Mouse (Mus musculus) heart, embryonic 14.5 days (tissue): ENCODE results near the gene Erf. TPM values are rescaled to one million over a fixed set of nuclear protein-coding genes. Genes with fewer than 3 reads are reported as not detected.
"Not testable (repeated sequence)": the region's sequence is repeated elsewhere in the genome, so short reads cannot be mapped to it uniquely, and the experiment has no call there.

ENCODE experiments used
- ATAC-seq: fragments of 200-750 bp; cut with Nextera tagmentation; 2 replicates; pipeline ENCODE4 v1.8.0; 2017; ENCODE audit warnings: low read depth, moderate TSS enrichment; ENCODE audit not compliant: insufficient number of reproducible peaks, insufficient read depth, low FRiP score
- H3K27ac ChIP-seq, 2 experiments: fragments of 200-500 bp in 1 of 2; fragments of 300-500 bp in 1 of 2; sonication (generic) in 1 of 2; replicated peaks in 1 of 2; 2 replicates each; pipeline ENCODE4 v1.5.1; 2012 to 2014; ENCODE audit warnings: low read depth in 2 of 2, low read length in 2 of 2, control low read depth in 1 of 2, mild to moderate bottlenecking in 1 of 2, mixed read lengths in 1 of 2; ENCODE audit not compliant: control insufficient read depth in 1 of 2, insufficient read depth in 1 of 2
- H3K27me3 ChIP-seq: fragments of 300-500 bp; sonication (generic); 2 replicates; pipeline ENCODE4 v1.6.1; 2014; ENCODE audit warnings: mild to moderate bottlenecking, low read length, control low read depth; ENCODE audit not compliant: control insufficient read depth, insufficient read depth
- H3K36me3 ChIP-seq: fragments of 300-500 bp; sonication (generic); 2 replicates; pipeline ENCODE4 v1.6.1; 2014; ENCODE audit warnings: mild to moderate bottlenecking, control low read depth, low read length, mixed read lengths; ENCODE audit not compliant: control insufficient read depth, insufficient read depth
- H3K4me1 ChIP-seq, 2 experiments: fragments of 200-500 bp in 1 of 2; fragments of 300-500 bp in 1 of 2; sonication (generic) in 1 of 2; 2 replicates each; pipeline ENCODE4 v1.6.1; 2012 to 2014; ENCODE audit warnings: low read length in 2 of 2, control low read depth in 1 of 2, mixed read lengths in 1 of 2; ENCODE audit not compliant: control insufficient read depth in 2 of 2, insufficient read depth in 2 of 2
- H3K4me2 ChIP-seq: fragments of 300-500 bp; sonication (generic); 2 replicates; pipeline ENCODE4 v1.6.1; 2014; ENCODE audit warnings: mild to moderate bottlenecking, low read length
- H3K4me3 ChIP-seq, 2 experiments: fragments of 200-500 bp in 1 of 2; fragments of 300-500 bp in 1 of 2; sonication (generic) in 1 of 2; 2 replicates each; pipeline ENCODE4 v1.5.1; 2012 to 2014; ENCODE audit warnings: low read length in 2 of 2, mild to moderate bottlenecking in 2 of 2, control low read depth in 1 of 2, low read depth in 1 of 2, moderate library complexity in 1 of 2; ENCODE audit not compliant: control insufficient read depth in 1 of 2, insufficient read depth in 1 of 2
- H3K9ac ChIP-seq: fragments of 300-500 bp; sonication (generic); 2 replicates; pipeline ENCODE4 v1.6.1; 2014; ENCODE audit warnings: mild to moderate bottlenecking, low read length
- H3K9me3 ChIP-seq: fragments of 300-500 bp; sonication (generic); 2 replicates; pipeline ENCODE4 v1.6.1; 2016; ENCODE audit warnings: low read length, control low read depth; ENCODE audit not compliant: control insufficient read depth
- WGBS: fragments of 180-500 bp; shearing (Covaris S2); extraction: QIAGEN DNeasy Blood & Tissue Kit; methylation state at CpG from one replicate; pipeline ENCODE4 v1.1.7; 2014; 5-methylcytosine and 5-hydroxymethylcytosine counted together
- polyA plus RNA-seq: library from polyadenylated mRNA; unstranded; fragments of >200 nt; fragmentation: Nextera tagmentation; extraction: Ambion mirVana; gene quantifications from 2 replicates; pipeline ENCODE4 v1.2.1, GENCODE M21; 2014

Gene Erf
- polyA plus RNA-seq, 1 experiment from 2014 or later: 17.4 TPM

DNA sequence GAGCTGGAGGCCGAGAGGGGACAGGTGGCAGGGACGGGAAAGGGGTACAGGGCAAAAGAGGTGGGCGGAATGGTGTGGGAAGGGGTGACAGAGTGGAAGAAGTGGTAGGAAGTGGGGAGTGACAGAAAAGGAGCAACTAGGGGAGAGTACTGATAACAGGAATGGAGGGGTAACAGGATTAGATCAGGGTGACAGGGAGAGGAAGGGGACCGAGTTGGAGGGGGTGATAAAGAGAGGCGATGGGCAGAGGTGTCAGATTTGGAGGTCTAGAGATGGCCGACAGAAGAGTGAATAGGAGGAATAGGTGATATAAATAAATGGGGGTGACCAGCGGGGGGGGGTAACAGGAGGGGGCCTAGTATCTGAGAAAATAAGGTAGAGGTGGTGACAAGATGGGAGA, 18.0 kb upstream of the Erf start:
- WGBS: 0% methylated on average over 7 of the region's 7 CpGs
- Histone ChIP-seq H3K36me3 (peaks cover 27% of the 10 kb centered on the region), H3K9me3 (no peaks in the 10 kb centered on the region), H3K4me1 (peaks cover 13 to 25% of the 10 kb centered on the region in 2 experiments), H3K27ac (peak overlapping the region; percentile 67 to 85), H3K4me3 (peak overlapping the region; percentile 67 to 86), H3K4me2 (peak overlapping the region; percentile 88), H3K9ac (peak overlapping the region; percentile 93), H3K27me3 (no peaks in the 10 kb centered on the region)
- ATAC-seq: no peak

DNA sequence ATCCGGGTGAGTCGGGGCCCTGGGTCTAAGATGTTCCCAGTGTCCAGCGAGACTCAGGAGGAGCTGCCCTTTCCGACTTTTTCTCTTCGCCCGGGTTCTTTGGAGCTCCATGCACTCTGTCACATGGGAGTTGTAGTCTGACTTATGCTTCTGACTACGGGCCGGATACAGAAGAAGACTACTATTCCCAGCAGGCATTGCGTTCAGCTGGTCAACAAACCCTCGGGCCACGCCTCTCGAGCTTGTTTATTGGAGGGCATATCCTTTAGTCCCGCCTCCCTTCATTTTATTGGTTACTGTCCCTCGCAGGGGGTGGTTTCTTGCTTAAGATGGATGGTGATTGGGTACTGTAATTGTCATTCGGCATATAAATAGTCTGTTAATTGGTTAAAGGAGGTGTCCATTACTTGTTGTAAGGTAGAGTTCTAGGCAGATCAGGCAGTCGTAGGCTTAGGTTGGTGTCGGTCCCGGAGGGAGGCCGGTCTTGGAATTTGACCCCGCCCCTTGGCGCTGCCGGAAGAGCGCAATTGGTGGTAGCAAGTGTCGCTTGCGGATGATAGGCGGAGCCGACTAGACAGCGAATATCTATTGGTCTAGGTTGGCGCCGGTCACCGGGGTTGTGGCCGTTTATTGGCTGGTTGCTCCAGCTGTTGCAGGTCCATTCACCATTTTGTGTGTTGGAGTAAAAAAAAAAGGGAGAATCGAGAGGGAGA, 17.3 kb upstream of the Erf start:
- Histone ChIP-seq H3K4me3 (peak overlapping the region; percentile 69 to 86), H3K4me1 (peaks cover 11 to 23% of the 10 kb centered on the region in 2 experiments)
- peak; percentile 94 for ATAC-seq

DNA sequence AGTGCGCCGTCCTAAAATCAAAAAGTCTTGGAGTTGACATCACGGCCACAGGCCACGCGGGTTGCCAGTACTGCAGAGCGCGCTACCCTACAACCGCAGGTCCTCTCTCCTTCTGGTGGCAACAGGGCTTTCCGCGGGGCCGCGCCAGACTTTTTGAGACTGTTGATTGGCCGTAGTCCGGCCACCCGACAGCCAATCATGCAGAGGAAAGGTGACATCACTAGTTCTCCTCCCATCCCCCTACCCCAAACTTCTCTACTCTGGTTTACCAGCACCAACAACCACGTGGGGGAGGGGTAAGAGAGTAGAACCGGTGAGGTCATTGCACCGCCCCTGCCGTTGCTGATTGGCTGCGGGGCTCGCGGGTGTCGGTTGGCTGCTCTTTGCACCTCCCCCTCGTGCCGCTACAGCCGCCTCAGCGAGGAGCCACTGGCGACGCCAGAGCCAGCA, 16.8 kb upstream of the Erf start, which contains the start of gene Cic:
Cic (plus strand) TSS at position 404 of the 450 bp plus-strand sequence.
- no peaks in the 10 kb centered on the region for H3K9me3 ChIP-seq

More for the DNA sequence above, 17.3 kb upstream of the Erf start:
- under 1% methylated on average over 33 of the region's 33 CpGs for WGBS
- Histone ChIP-seq H3K36me3 (peaks cover 20% of the 10 kb centered on the region), H3K9me3 (no peaks in the 10 kb centered on the region), H3K9ac (peak overlapping the region; percentile 93), H3K4me2 (peak overlapping the region; percentile 88), H3K27me3 (no peaks in the 10 kb centered on the region), H3K27ac (peak overlapping the region; percentile 90 to 92)

DNA sequence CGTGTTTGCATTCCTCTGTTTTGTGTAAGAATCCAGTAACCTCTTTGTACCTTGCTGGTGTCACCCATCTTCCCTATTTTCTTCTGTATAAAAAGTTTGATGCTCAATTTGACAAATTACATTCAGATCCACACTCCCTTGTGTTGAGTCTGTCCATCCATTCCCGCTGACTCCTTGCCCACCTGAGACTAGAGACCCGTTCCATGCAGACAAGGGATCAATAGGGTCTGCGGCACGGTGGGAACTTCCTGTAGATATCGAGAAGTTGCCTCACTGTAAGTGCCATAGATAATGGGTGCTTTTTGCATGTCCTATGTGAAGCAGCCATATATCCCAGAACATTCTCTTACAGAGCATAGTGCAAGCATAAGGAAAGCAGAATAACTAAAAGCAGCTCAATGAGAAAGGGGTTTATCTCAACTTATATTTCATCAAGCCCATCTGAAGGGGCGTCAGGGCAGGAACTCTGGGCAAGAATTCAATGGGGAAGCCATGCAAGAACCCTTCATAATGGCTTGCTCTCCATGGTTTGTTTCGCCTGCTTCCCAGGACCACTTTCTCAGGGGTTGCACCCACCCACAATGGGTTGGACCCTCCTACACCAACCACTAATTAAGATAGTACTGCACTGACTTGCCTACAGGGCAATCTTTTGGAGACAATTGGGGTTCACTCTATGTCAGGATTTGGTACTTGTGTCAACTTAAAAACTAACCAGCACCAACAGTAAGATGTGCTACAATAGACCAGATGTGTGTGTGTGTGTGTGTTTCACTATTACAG, 15.8 kb upstream of the Erf start:
- Histone ChIP-seq H3K36me3 (peaks cover 4% of the 10 kb centered on the region), H3K27ac (peak overlapping the region in 1 of 2 experiments; percentile 92; a peak in 2 of 4 replicates), H3K27me3 (no peaks in the 10 kb centered on the region), H3K4me3 (no peak overlapping the region), H3K9me3 (no peaks in the 10 kb centered on the region), H3K9ac (peak overlapping the region; percentile 81; the same call in 1 of the 2 replicates), H3K4me1 (peaks cover 11 to 23% of the 10 kb centered on the region in 2 experiments), H3K4me2 (peak overlapping the region; percentile 73)
- WGBS: 72% methylated on average over 8 of the region's 8 CpGs
- ATAC-seq: no peak

More for the DNA sequence above, 16.8 kb upstream of the Erf start, which contains the start of gene Cic:
- peak within 1 kb of the TSS; percentile 90 to 92 for H3K27ac ChIP-seq
- WGBS: under 1% methylated on average over 29 of the region's 29 CpGs
- peak within 1 kb of the TSS; percentile 69 to 86 for H3K4me3 ChIP-seq
- H3K36me3 ChIP-seq: peaks cover 14% of the 10 kb centered on the region
- peaks cover 11 to 23% of the 10 kb centered on the region in 2 experiments for H3K4me1 ChIP-seq
- peak within 1 kb of the TSS; percentile 88 for H3K4me2 ChIP-seq
- H3K9ac ChIP-seq: peak within 1 kb of the TSS; percentile 93
- no peaks in the 10 kb centered on the region for H3K27me3 ChIP-seq
- ATAC-seq: peak; percentile 84

DNA sequence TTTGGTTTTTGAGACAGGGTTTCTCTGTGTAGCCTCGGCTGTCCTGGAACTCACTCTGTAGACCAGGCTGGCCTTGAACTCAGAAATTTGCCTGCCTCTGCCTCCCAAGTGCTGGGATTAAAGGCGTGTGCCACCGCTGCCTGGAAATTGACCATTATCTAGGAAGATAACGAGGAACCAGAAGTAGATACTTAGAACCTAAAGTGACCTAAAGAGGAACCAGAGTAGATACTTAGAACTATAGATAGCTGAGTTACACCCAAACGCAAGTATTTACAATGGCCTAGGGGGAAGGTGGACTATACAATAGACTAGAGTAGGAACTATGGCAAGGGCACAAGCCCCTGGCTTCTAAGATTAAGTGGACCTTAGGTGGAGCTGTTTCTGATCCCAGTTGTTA, 15.2 kb upstream of the Erf start:
- 60% methylated on average over 5 of the region's 5 CpGs for WGBS
- H3K27me3 ChIP-seq, H3K27ac ChIP-seq, H3K4me2 ChIP-seq, H3K4me3 ChIP-seq, H3K9me3 ChIP-seq, ATAC-seq, H3K9ac ChIP-seq, H3K36me3 ChIP-seq: not testable (repeated sequence)
- H3K4me1 ChIP-seq: peaks cover 11 to 23% of the 10 kb centered on the region in 2 experiments

DNA sequence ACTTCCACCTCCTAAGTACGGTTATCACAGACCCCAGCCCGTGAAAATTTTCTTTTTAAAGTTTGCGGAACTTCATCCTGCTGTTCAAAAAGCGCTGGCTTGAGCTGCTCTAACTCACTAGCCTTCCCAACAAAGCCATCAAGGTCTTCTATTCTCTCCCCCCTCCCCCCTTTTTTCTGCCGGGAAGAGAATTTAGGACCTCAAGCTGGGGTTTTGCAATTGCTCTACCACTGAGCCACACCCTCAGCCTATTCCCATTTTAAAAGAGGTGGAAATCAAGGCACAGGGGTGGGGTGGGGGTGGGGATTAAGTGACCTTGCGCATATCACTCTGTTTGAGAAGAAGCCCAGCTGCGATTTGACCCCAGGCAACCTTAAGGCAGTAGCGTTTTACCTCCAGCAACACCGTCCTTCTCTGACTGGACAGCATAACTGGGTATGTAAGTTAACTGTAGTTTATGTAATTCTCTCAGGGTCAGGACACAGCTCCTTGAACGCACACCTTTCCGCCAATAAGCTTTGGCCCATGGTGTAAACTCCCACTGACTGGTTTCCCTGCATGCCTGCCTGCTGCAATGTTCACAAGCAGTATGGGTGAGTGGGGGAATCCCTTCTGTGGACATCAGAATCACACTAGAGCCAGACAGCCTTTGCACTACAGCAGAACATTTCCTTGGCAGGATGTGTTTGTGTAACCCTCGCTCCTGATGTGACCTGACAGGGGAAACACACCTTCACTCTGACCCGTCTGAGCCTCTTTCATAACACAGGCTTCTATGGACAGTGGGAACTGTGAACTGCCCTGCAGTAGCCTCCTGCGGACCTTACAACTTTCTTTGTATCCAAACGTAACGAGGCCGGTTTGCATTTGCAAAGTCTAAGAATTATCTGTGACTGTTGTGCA, 13.7 kb upstream of the Erf start:
- Histone ChIP-seq H3K9me3 (no peaks in the 10 kb centered on the region), H3K36me3 (no peaks in the 10 kb centered on the region), H3K27ac (no peak overlapping the region), H3K4me1 (peaks cover 8 to 14% of the 10 kb centered on the region in 2 experiments), H3K27me3 (no peaks in the 10 kb centered on the region), H3K9ac (no peak overlapping the region), H3K4me2 (no peak overlapping the region), H3K4me3 (no peak overlapping the region)
- 39% methylated on average over 17 of the region's 17 CpGs for WGBS
- ATAC-seq: no peak

DNA sequence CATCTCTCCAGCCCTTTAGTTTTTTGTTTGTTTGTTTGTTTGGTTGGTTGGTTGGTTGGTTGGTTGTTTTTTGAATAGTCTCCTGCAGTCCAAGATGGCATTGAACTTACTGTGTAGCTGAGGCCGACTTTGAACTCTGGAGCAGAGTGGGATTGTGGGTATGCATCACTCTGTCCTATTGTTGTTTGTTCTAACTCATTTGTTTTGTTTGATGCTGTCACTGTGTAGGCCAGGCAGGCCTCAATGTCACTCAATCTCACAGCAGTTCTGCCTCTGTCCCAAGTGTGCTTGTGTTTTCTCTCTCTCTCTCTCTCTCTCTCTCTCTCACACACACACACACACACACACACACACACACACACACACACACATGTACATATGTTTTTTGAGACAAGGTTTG, 11.3 kb upstream of the Erf start:
- no peaks in the 10 kb centered on the region for H3K27me3 ChIP-seq
- no peaks in the 10 kb centered on the region for H3K9me3 ChIP-seq
- H3K4me1 ChIP-seq: peaks cover under 1 to 6% of the 10 kb centered on the region in 2 experiments
- H3K4me2 ChIP-seq: no peak overlapping the region
- no peak for ATAC-seq
- no peak overlapping the region for H3K4me3 ChIP-seq
- WGBS: 68% methylated on average over 1 of the region's 1 CpGs
- H3K27ac ChIP-seq: no peak overlapping the region
- H3K9ac ChIP-seq: no peak overlapping the region
- no peaks in the 10 kb centered on the region for H3K36me3 ChIP-seq
